Mouse (Mus musculus): ENCODE results near the gene Mettl21a. TPM values are rescaled to one million over a fixed set of nuclear protein-coding genes. Genes with fewer than 3 reads are reported as not detected.
A peak's percentile ranks its signal among the peaks of the same experiment; 100 is the strongest.

Gene Mettl21a
- polyA plus RNA-seq, 1 experiment from 2014 or later: 17.7 TPM

- Histone ChIP-seq H3K27ac (no peak overlapping the region), H3K4me1 (no peaks in the 10 kb centered on the region), H3K9me3 (replicated peaks) (no peaks in the 10 kb centered on the region), H3K36me3 (no peaks in the 10 kb centered on the region), H3K4me2 (no peak overlapping the region), H3K4me3 (replicated peaks) (no peak overlapping the region), H3K9ac (no peak overlapping the region), H3K27me3 (no peaks in the 10 kb centered on the region)
- 71% methylated on average over 5 of the region's 5 CpGs for WGBS
- no peak for ATAC-seq (replicated peaks; ENCODE audit: low FRiP score)
Observed at GRCm38 (mm10) chr1:64631526-64631925, 14.5 kb upstream of the Mettl21a start.

DNA sequence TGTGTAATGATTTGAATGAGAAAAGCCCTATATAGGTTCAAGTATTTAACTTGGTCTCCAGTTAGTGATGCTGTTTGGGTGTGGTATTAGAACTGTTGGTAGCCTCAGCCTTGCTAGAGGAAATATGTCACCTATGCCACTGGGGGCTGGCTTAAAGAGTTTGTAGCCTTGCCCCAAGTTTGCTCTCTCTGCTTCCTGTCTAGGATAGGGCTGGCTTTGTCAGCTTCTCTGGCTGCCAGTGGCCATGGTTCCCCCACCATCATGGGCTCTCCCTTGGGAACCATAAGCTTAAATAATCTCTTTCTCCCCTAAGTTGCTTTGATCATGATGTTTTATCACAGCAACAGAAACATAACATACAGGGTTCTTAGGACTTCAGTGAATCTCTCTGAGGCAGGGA, 8.2 kb upstream of the Mettl21a start:
- no peak overlapping the region for H3K4me3 ChIP-seq (replicated peaks)
- no peak overlapping the region for H3K27ac ChIP-seq
- H3K4me2 ChIP-seq: no peak overlapping the region
- peaks cover 17% of the 10 kb centered on the region for H3K4me1 ChIP-seq
- no peak overlapping the region for H3K9ac ChIP-seq
- H3K36me3 ChIP-seq: no peaks in the 10 kb centered on the region
- no peak for ATAC-seq (replicated peaks; ENCODE audit: low FRiP score)
- H3K27me3 ChIP-seq: no peaks in the 10 kb centered on the region
- H3K9me3 ChIP-seq (replicated peaks): no peaks in the 10 kb centered on the region

- ATAC-seq (replicated peaks; ENCODE audit: low FRiP score): no peak; the same call in 1 of the 2 replicates
- no peak overlapping the region for H3K27ac ChIP-seq
- no peak overlapping the region for H3K9ac ChIP-seq
- no peaks in the 10 kb centered on the region for H3K9me3 ChIP-seq (replicated peaks)
- 49% methylated on average over 12 of the region's 12 CpGs for WGBS
- H3K4me2 ChIP-seq: no peak overlapping the region
- peaks cover 17% of the 10 kb centered on the region for H3K4me1 ChIP-seq
- no peak overlapping the region for H3K4me3 ChIP-seq (replicated peaks)
- H3K27me3 ChIP-seq: no peaks in the 10 kb centered on the region
- no peaks in the 10 kb centered on the region for H3K36me3 ChIP-seq
Observed at GRCm38 (mm10) chr1:64623558-64624435, 6.8 kb upstream of the Mettl21a start.

DNA sequence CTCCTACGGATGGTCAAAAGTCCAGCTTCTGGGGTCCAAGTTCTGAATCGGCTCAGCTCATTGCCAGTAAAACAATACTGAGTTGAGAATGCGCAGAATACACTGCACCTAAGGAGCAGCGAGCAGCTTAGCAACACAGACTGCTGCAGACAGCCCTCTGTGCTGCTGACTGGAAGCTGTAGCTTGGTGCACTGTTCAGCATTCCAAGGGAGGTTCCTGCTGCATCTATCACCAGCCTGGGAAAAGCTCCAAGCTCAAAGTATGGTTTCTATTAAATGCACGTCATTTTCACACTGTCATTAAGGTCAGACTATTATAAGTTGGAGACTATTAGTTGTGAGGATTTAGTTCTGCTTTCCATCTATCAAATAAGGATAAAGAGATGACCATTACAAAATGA, 4.1 kb upstream of the Mettl21a start:
- Histone ChIP-seq H3K36me3 (no peaks in the 10 kb centered on the region), H3K4me1 (peaks cover 28% of the 10 kb centered on the region), H3K4me2 (no peak overlapping the region), H3K27me3 (no peaks in the 10 kb centered on the region), H3K9ac (no peak overlapping the region), H3K4me3 (replicated peaks) (no peak overlapping the region), H3K9me3 (replicated peaks) (no peaks in the 10 kb centered on the region), H3K27ac (no peak overlapping the region)
- no peak for ATAC-seq (replicated peaks; ENCODE audit: low FRiP score)
- 84% methylated on average over 5 of the region's 5 CpGs for WGBS

DNA sequence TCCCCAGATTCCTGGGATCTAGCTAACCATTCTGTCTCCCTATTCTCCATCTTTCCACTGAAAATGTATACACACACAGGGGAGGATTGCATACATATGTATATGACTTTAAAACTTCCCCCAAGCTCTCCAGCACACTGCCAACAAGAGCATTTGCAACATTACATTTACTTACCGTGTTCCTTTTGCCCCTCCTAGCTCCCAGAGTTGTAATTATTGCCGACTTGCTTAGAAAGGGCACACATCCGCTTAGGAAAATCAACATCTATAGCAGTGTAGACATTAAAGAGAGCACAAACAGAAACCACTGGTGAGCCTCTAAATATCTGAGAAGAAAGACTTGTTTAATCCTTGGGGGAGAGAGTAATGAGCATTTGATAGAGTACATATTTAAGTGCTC, 1.2 kb upstream of the Mettl21a start:
- H3K27ac ChIP-seq: peak overlapping the region; percentile 99; the same call in 1 of the 2 replicates
- H3K27me3 ChIP-seq: no peaks in the 10 kb centered on the region
- ATAC-seq (replicated peaks; ENCODE audit: low FRiP score): no peak
- no peak overlapping the region for H3K9ac ChIP-seq
- peak overlapping the region; percentile 84 for H3K4me3 ChIP-seq (replicated peaks)
- no peaks in the 10 kb centered on the region for H3K9me3 ChIP-seq (replicated peaks)
- 45% methylated on average over 3 of the region's 3 CpGs for WGBS
- H3K4me1 ChIP-seq: peaks cover 37% of the 10 kb centered on the region
- peaks cover 7% of the 10 kb centered on the region for H3K36me3 ChIP-seq
- H3K4me2 ChIP-seq: peak overlapping the region; percentile 90

DNA sequence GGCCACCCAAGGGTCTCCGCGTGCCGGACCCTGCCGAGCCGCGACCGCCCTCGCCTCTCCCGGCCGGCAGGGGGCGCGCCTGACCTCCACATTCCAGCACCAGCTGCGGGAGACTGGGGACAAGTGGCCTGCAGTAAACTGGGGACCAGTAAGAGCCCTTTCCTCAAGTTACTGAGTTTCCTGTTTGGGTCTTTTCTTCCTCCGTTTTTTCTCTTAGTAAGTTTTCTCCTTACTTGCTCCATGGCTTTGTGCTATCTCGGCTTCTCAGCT, 608 bp upstream of the Mettl21a start:
- Histone ChIP-seq H3K4me1 (peaks cover 31% of the 10 kb centered on the region), H3K4me3 (replicated peaks) (peak overlapping the region; percentile 84), H3K9me3 (replicated peaks) (no peaks in the 10 kb centered on the region), H3K36me3 (peaks cover 10% of the 10 kb centered on the region), H3K27me3 (no peaks in the 10 kb centered on the region), H3K4me2 (peak overlapping the region; percentile 90), H3K27ac (peak overlapping the region; percentile 99), H3K9ac (peak overlapping the region; percentile 84)
- peak; percentile 89 for ATAC-seq (replicated peaks; ENCODE audit: low FRiP score)
- under 1% methylated on average over 15 of the region's 15 CpGs for WGBS

GRCm38 (mm10) chr1:64616531-64616880, 536 bp downstream of the Mettl21a start:
- Histone ChIP-seq H3K9ac (peak overlapping the region; percentile 84), H3K4me3 (replicated peaks) (peak overlapping the region; percentile 84), H3K36me3 (peaks cover 15% of the 10 kb centered on the region), H3K4me1 (peaks cover 31% of the 10 kb centered on the region), H3K27ac (peak overlapping the region; percentile 99), H3K9me3 (replicated peaks) (no peaks in the 10 kb centered on the region), H3K4me2 (peak overlapping the region; percentile 90), H3K27me3 (no peaks in the 10 kb centered on the region)
- ATAC-seq (replicated peaks; ENCODE audit: low FRiP score): no peak; the same call in 1 of the 2 replicates
- WGBS: 3% methylated on average over 8 of the region's 8 CpGs

GRCm38 (mm10) chr1:64616076-64616475, 966 bp downstream of the Mettl21a start:
- H3K27ac ChIP-seq: peak overlapping the region; percentile 99; the same call in 1 of the 2 replicates
- peak overlapping the region; percentile 84 for H3K4me3 ChIP-seq (replicated peaks)
- no peaks in the 10 kb centered on the region for H3K9me3 ChIP-seq (replicated peaks)
- H3K4me2 ChIP-seq: peak overlapping the region; percentile 90
- 0 out of 2 replicates have a peak overlapping the region, but pooled peaks have one; percentile 10 for H3K9ac ChIP-seq
- no peak for ATAC-seq (replicated peaks; ENCODE audit: low FRiP score)
- 69% methylated on average over 6 of the region's 6 CpGs for WGBS
- peaks cover 31% of the 10 kb centered on the region for H3K4me1 ChIP-seq
- peaks cover 15% of the 10 kb centered on the region for H3K36me3 ChIP-seq
- no peaks in the 10 kb centered on the region for H3K27me3 ChIP-seq

- Histone ChIP-seq H3K9me3 (replicated peaks) (no peaks in the 10 kb centered on the region), H3K36me3 (peaks cover 15% of the 10 kb centered on the region), H3K4me1 (peaks cover 28% of the 10 kb centered on the region), H3K4me3 (replicated peaks) (peak overlapping the region; percentile 84; the same call in 1 of the 2 replicates), H3K27me3 (no peaks in the 10 kb centered on the region), H3K27ac (peak overlapping the region; percentile 99; the same call in 1 of the 2 replicates), H3K4me2 (peak overlapping the region; percentile 90), H3K9ac (no peak overlapping the region)
- WGBS: 71% methylated on average over 11 of the region's 11 CpGs
- ATAC-seq (replicated peaks; ENCODE audit: low FRiP score): no peak
Observed at GRCm38 (mm10) chr1:64615531-64615991, 1.5 kb downstream of the Mettl21a start.

DNA sequence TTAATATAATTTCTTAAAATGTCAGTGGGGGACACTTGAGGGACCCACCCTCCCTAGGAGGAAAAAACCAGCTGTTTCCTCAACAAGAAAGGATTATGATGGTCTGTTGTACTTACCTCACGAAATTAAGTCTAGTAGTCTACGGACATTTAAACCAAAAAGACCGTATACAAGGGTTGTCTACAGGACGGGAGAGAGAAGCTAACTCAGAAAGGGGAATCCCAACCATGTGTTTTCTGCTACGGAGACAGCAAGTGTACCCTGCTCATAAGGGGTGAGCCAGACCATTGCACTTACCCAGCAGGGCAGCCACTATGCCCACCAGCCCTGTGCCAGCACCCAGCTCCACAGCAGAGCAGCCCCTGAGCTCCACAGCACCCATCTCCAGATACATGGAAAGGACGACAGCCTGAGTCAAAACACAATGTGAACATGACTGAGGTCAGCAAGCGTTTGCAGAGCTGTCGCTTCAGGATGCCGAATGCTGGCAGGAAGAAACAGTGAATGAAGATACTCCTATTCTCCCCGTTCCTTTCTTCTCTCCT, 2.2 kb downstream of the Mettl21a start:
- Histone ChIP-seq H3K9ac (no peak overlapping the region), H3K27me3 (no peaks in the 10 kb centered on the region), H3K27ac (no peak overlapping the region), H3K9me3 (replicated peaks) (no peaks in the 10 kb centered on the region), H3K4me3 (replicated peaks) (no peak overlapping the region), H3K4me2 (no peak overlapping the region), H3K4me1 (peaks cover 24% of the 10 kb centered on the region), H3K36me3 (peaks cover 15% of the 10 kb centered on the region)
- 84% methylated on average over 10 of the region's 10 CpGs for WGBS
- ATAC-seq (replicated peaks; ENCODE audit: low FRiP score): no peak

- H3K9me3 ChIP-seq (replicated peaks): no peaks in the 10 kb centered on the region
- H3K4me2 ChIP-seq: no peak overlapping the region
- no peak for ATAC-seq (replicated peaks; ENCODE audit: low FRiP score)
- H3K4me1 ChIP-seq: peaks cover 24% of the 10 kb centered on the region
- 87% methylated on average over 9 of the region's 9 CpGs for WGBS
- no peak overlapping the region for H3K27ac ChIP-seq
- H3K9ac ChIP-seq: no peak overlapping the region
- no peaks in the 10 kb centered on the region for H3K27me3 ChIP-seq
- H3K36me3 ChIP-seq: peaks cover 18% of the 10 kb centered on the region
- no peak overlapping the region for H3K4me3 ChIP-seq (replicated peaks)
Observed at GRCm38 (mm10) chr1:64614311-64614710, 2.7 kb downstream of the Mettl21a start.

GRCm38 (mm10) chr1:64609976-64610375, 7.1 kb downstream of the Mettl21a start:
- Histone ChIP-seq H3K4me3 (replicated peaks) (no peak overlapping the region), H3K4me2 (no peak overlapping the region), H3K36me3 (peaks cover 39% of the 10 kb centered on the region), H3K9ac (no peak overlapping the region), H3K4me1 (peaks cover 1% of the 10 kb centered on the region; the same call in 1 of the 2 replicates), H3K27me3 (no peaks in the 10 kb centered on the region), H3K27ac (no peak overlapping the region), H3K9me3 (replicated peaks) (no peaks in the 10 kb centered on the region)
- 83% methylated on average over 9 of the region's 9 CpGs for WGBS
- ATAC-seq (replicated peaks; ENCODE audit: low FRiP score): no peak
